Mouse (Mus musculus): Measurements from ENCODE around the gene Cyp2c23. TPM values are rescaled to one million over a fixed set of nuclear protein-coding genes. Genes with fewer than 3 reads are reported as not detected.

The Cyp2c23 gene
- polyA plus RNA-seq, 1 experiment from 2014 or later = not detected

- no peak overlapping the region for H3K4me2 ChIP-seq
- H3K27ac ChIP-seq = no peak overlapping the region
- no peak overlapping the region for H3K4me3 ChIP-seq
- no peaks in the 10 kb centered on the region for H3K9me3 ChIP-seq (replicated peaks)
- WGBS = 76% methylated on average over 3 of the region's 3 CpGs
- no peaks in the 10 kb centered on the region for H3K4me1 ChIP-seq (replicated peaks)
- H3K27me3 ChIP-seq = no peaks in the 10 kb centered on the region
- no peak overlapping the region for H3K9ac ChIP-seq
- H3K36me3 ChIP-seq = peaks cover 38% of the 10 kb centered on the region
- ATAC-seq (replicated peaks; ENCODE audit: insufficient number of reproducible peaks, insufficient read depth, low FRiP score, low read depth) = no peak
Observed at GRCm38 (mm10) chr19:44060226-44060625, 31.2 kb upstream of the Cyp2c23 start.

DNA sequence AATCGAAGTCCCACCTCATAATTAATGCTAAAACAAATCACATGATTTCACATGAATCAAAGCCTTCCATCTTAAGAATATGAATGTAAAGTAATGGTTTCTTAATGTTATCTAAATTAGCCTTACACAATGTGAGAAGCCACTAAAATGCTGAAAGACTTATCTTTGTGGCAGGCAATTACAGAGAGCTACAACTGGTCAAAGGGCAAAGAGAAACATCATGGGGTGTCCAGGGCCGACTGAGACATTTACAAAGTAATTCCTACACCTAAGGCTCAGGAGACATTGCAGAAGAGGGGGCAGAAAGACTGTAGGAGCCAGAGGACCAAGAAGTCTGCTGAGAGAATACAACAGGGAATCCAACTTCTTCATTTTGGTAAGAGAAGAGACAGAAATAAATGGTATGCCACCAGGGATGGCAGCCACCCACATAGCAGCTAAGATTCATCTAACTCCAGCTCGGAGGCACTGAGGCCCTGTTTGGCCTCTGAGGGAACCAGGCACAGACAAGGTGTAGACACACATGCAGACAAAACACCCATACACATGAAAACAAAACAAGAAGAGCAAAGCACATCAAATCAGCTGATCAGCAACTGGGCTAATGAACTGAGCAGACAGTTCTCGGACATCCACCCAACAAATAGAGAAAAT is 26.3 kb upstream of the Cyp2c23 start:
- H3K9ac ChIP-seq = no peak overlapping the region
- WGBS = 76% methylated on average over 4 of the region's 4 CpGs
- no peak for ATAC-seq (replicated peaks; ENCODE audit: insufficient number of reproducible peaks, insufficient read depth, low FRiP score, low read depth)
- no peaks in the 10 kb centered on the region for H3K9me3 ChIP-seq (replicated peaks)
- no peak overlapping the region for H3K27ac ChIP-seq
- no peaks in the 10 kb centered on the region for H3K4me1 ChIP-seq (replicated peaks)
- peaks cover 23% of the 10 kb centered on the region for H3K36me3 ChIP-seq
- H3K4me3 ChIP-seq = no peak overlapping the region
- H3K4me2 ChIP-seq = no peak overlapping the region
- H3K27me3 ChIP-seq = no peaks in the 10 kb centered on the region

DNA sequence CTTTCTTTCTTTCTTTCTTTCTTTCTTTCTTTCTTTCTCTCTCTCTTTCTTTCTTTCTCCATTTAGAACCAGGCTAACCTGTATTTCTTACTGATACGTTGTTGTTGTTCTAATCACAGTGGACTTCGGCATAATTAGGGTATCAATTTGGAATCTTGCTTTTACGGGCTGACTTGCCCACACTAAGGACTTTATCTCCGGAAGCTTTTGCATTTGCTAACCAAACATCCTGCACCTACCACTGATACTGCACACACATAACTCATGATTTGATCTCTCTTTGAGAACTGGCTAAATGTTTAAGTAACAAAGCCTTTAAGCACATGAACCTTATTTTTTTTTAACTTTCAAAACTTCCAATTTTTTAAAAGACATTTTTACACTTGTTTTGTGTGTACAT is 21.4 kb upstream of the Cyp2c23 start:
- 68% methylated on average over 4 of the region's 4 CpGs for WGBS
- no peak overlapping the region for H3K4me2 ChIP-seq
- ATAC-seq (replicated peaks; ENCODE audit: insufficient number of reproducible peaks, insufficient read depth, low FRiP score, low read depth) = no peak

GRCm38 (mm10) chr19:44049282-44049681 is 20.3 kb upstream of the Cyp2c23 start:
- Histone ChIP-seq H3K9me3 (replicated peaks) (no peaks in the 10 kb centered on the region), H3K27ac (no peak overlapping the region), H3K4me2 (no peak overlapping the region), H3K36me3 (peaks cover 18% of the 10 kb centered on the region; the same call in 1 of the 2 replicates), H3K4me3 (no peak overlapping the region), H3K4me1 (replicated peaks) (no peaks in the 10 kb centered on the region), H3K27me3 (no peaks in the 10 kb centered on the region), H3K9ac (no peak overlapping the region)
- whole genome bisulfite sequencing = 69% methylated on average over 3 of the region's 3 CpGs
- ATAC-seq (replicated peaks; ENCODE audit: insufficient number of reproducible peaks, insufficient read depth, low FRiP score, low read depth) = no peak

More for the DNA sequence above, 21.4 kb upstream of the Cyp2c23 start:
- no peaks in the 10 kb centered on the region for H3K27me3 ChIP-seq
- H3K27ac ChIP-seq = no peak overlapping the region
- peaks cover 21% of the 10 kb centered on the region; the same call in 1 of the 2 replicates for H3K36me3 ChIP-seq
- H3K4me3 ChIP-seq = no peak overlapping the region
- H3K9ac ChIP-seq = no peak overlapping the region
- H3K9me3 ChIP-seq (replicated peaks) = no peaks in the 10 kb centered on the region
- H3K4me1 ChIP-seq (replicated peaks) = no peaks in the 10 kb centered on the region

DNA sequence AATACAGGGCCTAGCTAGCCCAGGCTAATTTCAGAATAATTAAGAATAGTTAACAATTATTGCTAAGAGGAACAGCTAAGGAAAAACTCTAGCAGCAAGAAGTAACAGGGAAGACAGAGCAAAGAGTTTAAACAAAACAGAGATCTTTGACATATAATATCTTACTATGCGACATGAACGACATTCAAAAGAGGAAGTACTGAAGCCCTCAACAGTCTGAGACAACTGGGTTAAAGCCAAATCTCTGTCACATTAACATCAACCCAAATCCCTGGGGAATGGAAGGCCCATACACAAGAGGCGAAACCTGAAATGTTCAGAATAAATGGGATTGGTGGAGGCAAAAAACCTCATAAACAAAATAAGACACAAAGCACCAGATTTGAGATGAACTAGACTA is 16.8 kb upstream of the Cyp2c23 start:
- no peak for ATAC-seq (replicated peaks; ENCODE audit: insufficient number of reproducible peaks, insufficient read depth, low FRiP score, low read depth)
- no peaks in the 10 kb centered on the region for H3K27me3 ChIP-seq
- WGBS = 74% methylated on average over 3 of the region's 3 CpGs
- no peak overlapping the region for H3K4me3 ChIP-seq
- peaks cover 18% of the 10 kb centered on the region; the same call in 1 of the 2 replicates for H3K36me3 ChIP-seq
- H3K9ac ChIP-seq = no peak overlapping the region
- H3K27ac ChIP-seq = no peak overlapping the region
- H3K4me2 ChIP-seq = no peak overlapping the region
- no peaks in the 10 kb centered on the region for H3K9me3 ChIP-seq (replicated peaks)
- no peaks in the 10 kb centered on the region for H3K4me1 ChIP-seq (replicated peaks)

- no peaks in the 10 kb centered on the region for H3K27me3 ChIP-seq
- ATAC-seq (replicated peaks; ENCODE audit: insufficient number of reproducible peaks, insufficient read depth, low FRiP score, low read depth) = no peak
- H3K9ac ChIP-seq = no peak overlapping the region
- H3K4me1 ChIP-seq (replicated peaks) = no peaks in the 10 kb centered on the region
- 81% methylated on average over 5 of the region's 5 CpGs for WGBS
- no peak overlapping the region for H3K4me2 ChIP-seq
- no peaks in the 10 kb centered on the region for H3K9me3 ChIP-seq (replicated peaks)
- no peak overlapping the region for H3K4me3 ChIP-seq
- H3K27ac ChIP-seq = no peak overlapping the region
- H3K36me3 ChIP-seq = peaks cover 20% of the 10 kb centered on the region; the same call in 1 of the 2 replicates
Observed at GRCm38 (mm10) chr19:44042121-44042520, 13.1 kb upstream of the Cyp2c23 start.

DNA sequence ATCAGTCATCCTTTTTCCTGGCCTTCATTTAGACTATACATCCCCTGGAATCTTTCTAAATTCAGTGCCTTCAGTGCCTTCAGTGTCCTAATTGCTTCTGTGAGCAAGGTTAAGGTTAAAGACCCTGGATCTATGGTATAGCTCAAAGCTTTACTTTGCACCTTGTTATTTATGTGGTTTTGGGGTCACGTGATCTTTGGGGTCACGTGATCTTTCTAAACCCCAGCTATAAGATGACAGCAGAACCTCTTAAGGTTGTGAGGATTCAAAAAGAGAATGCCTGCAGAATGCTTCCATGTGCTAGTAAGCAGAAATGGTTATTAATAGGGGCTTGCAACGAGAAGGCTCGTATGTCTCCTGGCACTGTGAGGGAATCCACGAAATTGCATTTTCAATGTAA is 4.4 kb upstream of the Cyp2c23 start:
- no peak overlapping the region for H3K4me3 ChIP-seq
- H3K4me1 ChIP-seq (replicated peaks) = no peaks in the 10 kb centered on the region
- H3K27ac ChIP-seq = no peak overlapping the region
- 92% methylated on average over 5 of the region's 5 CpGs for WGBS
- no peaks in the 10 kb centered on the region for H3K9me3 ChIP-seq (replicated peaks)
- H3K36me3 ChIP-seq = peaks cover 8% of the 10 kb centered on the region; the same call in 1 of the 2 replicates
- no peak overlapping the region for H3K9ac ChIP-seq
- no peak for ATAC-seq (replicated peaks; ENCODE audit: insufficient number of reproducible peaks, insufficient read depth, low FRiP score, low read depth)
- no peaks in the 10 kb centered on the region for H3K27me3 ChIP-seq
- H3K4me2 ChIP-seq = no peak overlapping the region

GRCm38 (mm10) chr19:44032046-44032744 is 3.2 kb upstream of the Cyp2c23 start:
- Histone ChIP-seq H3K4me2 (no peak overlapping the region), H3K36me3 (peaks cover 5% of the 10 kb centered on the region; the same call in 1 of the 2 replicates), H3K4me1 (replicated peaks) (no peaks in the 10 kb centered on the region), H3K27me3 (no peaks in the 10 kb centered on the region), H3K27ac (no peak overlapping the region), H3K9me3 (replicated peaks) (no peaks in the 10 kb centered on the region), H3K4me3 (no peak overlapping the region), H3K9ac (no peak overlapping the region)
- no peak for ATAC-seq (replicated peaks; ENCODE audit: insufficient number of reproducible peaks, insufficient read depth, low FRiP score, low read depth)
- WGBS = 84% methylated on average over 11 of the region's 11 CpGs

GRCm38 (mm10) chr19:44030024-44030423 is 1.0 kb upstream of the Cyp2c23 start:
- Histone ChIP-seq H3K9ac (no peak overlapping the region), H3K36me3 (no peaks in the 10 kb centered on the region), H3K4me2 (no peak overlapping the region), H3K27me3 (no peaks in the 10 kb centered on the region), H3K4me1 (replicated peaks) (no peaks in the 10 kb centered on the region), H3K4me3 (no peak overlapping the region), H3K9me3 (replicated peaks) (no peaks in the 10 kb centered on the region), H3K27ac (no peak overlapping the region)
- WGBS = 82% methylated on average over 5 of the region's 5 CpGs
- no peak for ATAC-seq (replicated peaks; ENCODE audit: insufficient number of reproducible peaks, insufficient read depth, low FRiP score, low read depth)

DNA sequence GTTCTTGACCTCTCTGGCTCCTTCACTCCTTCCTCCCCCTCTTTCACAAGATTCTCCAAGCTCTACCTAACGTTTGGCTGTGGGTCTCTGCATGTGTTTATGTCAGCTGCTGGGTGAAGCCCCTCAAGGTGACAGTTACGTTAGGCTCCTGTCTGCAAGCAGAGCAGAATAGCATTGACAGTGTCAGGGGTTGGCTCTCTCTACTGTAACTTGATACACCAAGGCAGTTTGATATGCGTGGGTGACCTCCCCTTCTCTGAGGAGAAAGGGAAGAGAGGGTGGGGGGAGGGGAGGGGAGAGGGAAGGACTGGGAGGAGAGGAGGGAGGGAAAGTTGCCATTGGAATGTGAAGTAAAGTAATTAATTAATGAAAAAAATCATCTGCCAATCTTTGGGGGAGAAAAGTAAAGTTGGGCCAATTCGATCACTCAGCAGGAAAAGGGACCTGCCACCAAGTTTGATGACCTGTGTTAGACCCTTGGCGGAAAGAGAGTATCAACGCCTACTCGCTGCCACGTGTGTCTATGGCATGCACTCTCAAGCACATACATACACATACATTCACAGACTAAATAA is 2.0 kb downstream of the Cyp2c23 start:
- H3K9ac ChIP-seq = no peak overlapping the region
- H3K36me3 ChIP-seq = no peaks in the 10 kb centered on the region
- no peak overlapping the region for H3K4me3 ChIP-seq
- H3K27me3 ChIP-seq = no peaks in the 10 kb centered on the region
- no peak overlapping the region for H3K27ac ChIP-seq
- WGBS = 57% methylated on average over 8 of the region's 8 CpGs
- H3K4me2 ChIP-seq = no peak overlapping the region
- no peaks in the 10 kb centered on the region for H3K4me1 ChIP-seq (replicated peaks)
- no peak for ATAC-seq (replicated peaks; ENCODE audit: insufficient number of reproducible peaks, insufficient read depth, low FRiP score, low read depth)
- no peaks in the 10 kb centered on the region for H3K9me3 ChIP-seq (replicated peaks)

GRCm38 (mm10) chr19:44024921-44025585 is 4.0 kb downstream of the Cyp2c23 start:
- ATAC-seq (replicated peaks; ENCODE audit: insufficient number of reproducible peaks, insufficient read depth, low FRiP score, low read depth) = no peak
- no peaks in the 10 kb centered on the region for H3K9me3 ChIP-seq (replicated peaks)
- 79% methylated on average over 13 of the region's 13 CpGs for WGBS
- no peak overlapping the region for H3K9ac ChIP-seq
- H3K27ac ChIP-seq = no peak overlapping the region
- no peaks in the 10 kb centered on the region for H3K27me3 ChIP-seq
- no peaks in the 10 kb centered on the region for H3K36me3 ChIP-seq
- no peaks in the 10 kb centered on the region for H3K4me1 ChIP-seq (replicated peaks)
- H3K4me3 ChIP-seq = no peak overlapping the region
- H3K4me2 ChIP-seq = no peak overlapping the region
